Mouse (Mus musculus) neural tube, postnatal 0 days (tissue): ENCODE data around the gene Rims3. TPM values are rescaled to one million over a fixed set of nuclear protein-coding genes. Genes with fewer than 3 reads are reported as not detected.

Source experiments
- microRNA-seq: library from miRNA; unstranded; fragments of <30 nt; microRNA quantifications from one replicate; pipeline ENCODE4, GENCODE M21; 2016
- polyA plus RNA-seq: library from polyadenylated mRNA; unstranded; fragments of >200 nt; fragmentation: Nextera tagmentation; extraction: Ambion mirVana; gene quantifications from 2 replicates; pipeline ENCODE4 v1.2.1, GENCODE M21; 2015

Gene Rims3
- polyA plus RNA-seq, result 24.6 and 27.8 TPM in 2 replicates

DNA sequence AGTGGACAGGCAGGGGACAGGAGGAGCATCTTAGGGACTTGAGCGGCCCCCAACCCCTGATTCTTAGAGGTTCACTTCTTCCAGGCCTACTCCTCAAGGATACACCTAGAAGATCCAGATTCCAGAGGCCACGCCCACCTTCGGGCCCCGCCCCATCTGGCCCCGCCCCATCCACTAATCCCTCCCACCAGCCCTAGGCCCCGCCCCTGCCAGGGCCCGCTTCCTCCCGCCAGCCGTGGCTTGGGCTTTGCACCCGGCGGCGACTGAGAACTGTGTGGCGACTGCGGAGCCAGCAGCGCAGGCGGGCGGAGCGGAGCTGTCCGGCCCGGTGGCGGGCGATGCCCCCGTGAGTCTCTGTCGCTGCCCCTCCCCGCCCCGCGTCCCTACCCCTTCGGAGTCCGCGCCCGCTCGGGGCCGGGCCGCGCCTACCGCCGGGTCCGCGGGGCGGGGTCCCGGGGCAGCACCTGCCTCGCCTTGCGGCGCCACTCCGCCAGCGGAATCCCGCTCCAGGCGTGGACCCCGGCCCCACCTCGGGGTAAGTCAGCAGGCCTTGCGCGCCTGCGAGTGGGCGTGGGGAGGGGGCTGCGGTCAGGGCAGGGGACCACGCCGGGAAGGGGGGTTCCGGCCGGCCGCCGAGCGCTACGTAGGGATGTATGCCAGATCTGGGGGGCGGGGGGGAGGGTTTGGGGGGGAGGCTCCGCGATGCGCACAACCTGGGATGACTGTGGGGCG lies at the start of gene Rims3:
TSS of gene Rims3 (plus strand) at position 229 of the 732 bp plus-strand sequence.

DNA sequence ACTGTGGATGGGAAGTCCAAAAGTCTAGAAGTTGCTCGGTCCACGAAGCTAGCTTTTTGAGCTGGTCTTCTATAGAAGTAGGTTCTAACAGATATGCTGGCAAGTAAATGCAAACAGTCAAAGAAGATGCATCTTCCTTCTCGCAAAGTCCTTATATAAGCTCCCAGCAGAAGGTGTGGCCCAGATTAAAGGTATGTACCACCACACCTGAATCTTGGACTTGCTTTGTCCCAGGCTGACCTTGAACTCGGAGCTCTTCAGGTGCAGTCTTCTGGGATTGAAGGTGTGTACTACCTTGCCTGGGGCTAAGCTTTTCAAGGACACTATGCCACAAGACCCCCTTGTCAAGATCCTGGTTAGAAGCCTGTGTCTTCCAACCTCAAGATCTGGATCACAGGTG lies 23.1 kb upstream of the Rims3 start, which contains the start of gene Nfyc:
TSS of gene Nfyc (minus strand) at position 101 of the 400 bp plus-strand sequence.

DNA sequence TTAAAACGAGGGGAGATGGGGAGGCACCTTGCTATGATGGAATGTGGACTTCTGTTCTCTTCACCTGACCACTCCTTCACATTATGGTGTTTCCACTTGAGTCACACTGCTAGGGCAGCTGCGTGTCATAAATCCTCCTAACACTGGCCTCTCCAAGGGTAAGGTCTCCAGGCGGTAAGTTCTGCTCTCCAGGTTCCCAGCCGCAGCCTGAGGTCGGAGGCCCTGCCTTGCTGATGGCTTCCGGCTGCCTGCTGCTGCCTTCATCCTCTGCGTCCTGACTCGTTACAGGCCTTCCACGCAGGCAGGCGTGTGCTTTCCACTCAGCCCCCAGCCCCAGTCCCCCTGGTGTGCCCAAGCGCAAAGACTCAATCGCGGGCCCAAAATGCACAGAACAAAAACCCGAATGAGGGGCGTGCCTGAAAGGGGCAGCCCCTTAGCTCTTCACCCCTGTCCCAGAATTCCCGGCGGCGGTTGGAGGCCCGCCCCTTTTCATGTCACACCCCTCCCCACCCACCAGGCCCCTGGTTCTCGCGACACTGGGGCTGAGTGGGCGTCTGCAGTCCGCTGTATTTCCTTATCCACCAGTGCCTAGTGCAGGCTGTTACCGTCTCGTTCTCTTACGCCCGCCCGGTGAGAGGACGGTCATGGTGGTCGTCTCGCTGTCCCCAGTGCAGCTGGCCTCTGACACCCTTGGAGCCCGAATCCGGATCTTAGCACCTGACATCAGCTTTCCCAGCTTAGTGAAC lies 70.1 kb downstream of the Rims3 start, which contains the start of gene Exo5:
TSS of gene Exo5 (minus strand) at position 464 of the 746 bp plus-strand sequence.

Small RNAs within 50 kb of the gene (microRNA-seq; reads per million reads assigned to microRNA genes)
- gene Gm23936, result not detected

Other genes starting within 250 kb of the Rims3 start
- 6.4 and 9.2 TPM in 2 replicates for gene Cited4, start 188.2 kb upstream of the Rims3 start, polyA plus RNA-seq
- 4.1 and 5.0 TPM in 2 replicates for gene Kcnq4, start 106.2 kb upstream of the Rims3 start, polyA plus RNA-seq
- gene Nfyc, start 23.2 kb upstream of the Rims3 start, polyA plus RNA-seq, result 66.7 and 74.0 TPM in 2 replicates
- gene Exo5, start 70.2 kb downstream of the Rims3 start, polyA plus RNA-seq, result 15.0 and 17.8 TPM in 2 replicates
- gene Zfp69, start 96.9 kb downstream of the Rims3 start, polyA plus RNA-seq, result 5.0 and 5.7 TPM in 2 replicates
- gene Smap2, start 162.4 kb downstream of the Rims3 start, polyA plus RNA-seq, result 49.8 and 52.9 TPM in 2 replicates
- gene Col9a2, start 184.6 kb downstream of the Rims3 start, polyA plus RNA-seq, result 29.6 and 29.7 TPM in 2 replicates
- gene Zmpste24, start 243.4 kb downstream of the Rims3 start, polyA plus RNA-seq, result 20.3 and 21.6 TPM in 2 replicates